Mouse (Mus musculus) forebrain, embryonic 15.5 days (tissue): ENCODE results near the gene Ccnb1. TPM values are rescaled to one million over a fixed set of nuclear protein-coding genes. Genes with fewer than 3 reads are reported as not detected.

Source experiments
- ATAC-seq: fragments of 200-750 bp; cut with Nextera tagmentation; replicated peaks from 2 replicates; pipeline ENCODE4 v1.8.0; 2017; ENCODE audit warnings: mild to moderate bottlenecking, moderate TSS enrichment, moderate library complexity
- H3K27ac ChIP-seq: fragments of 300-500 bp; sonication (generic); replicated peaks from 2 replicates; pipeline ENCODE4 v1.5.1; 2015; ENCODE audit warnings: mild to moderate bottlenecking, inconsistent platforms
- H3K27me3 ChIP-seq: fragments of 300-500 bp; sonication (generic); 2 replicates; pipeline ENCODE4 v1.6.1; 2015; ENCODE audit warnings: inconsistent platforms
- H3K36me3 ChIP-seq: fragments of 300-500 bp; sonication (generic); 2 replicates; pipeline ENCODE4 v1.6.1; 2015; ENCODE audit warnings: mild to moderate bottlenecking, inconsistent platforms
- H3K4me1 ChIP-seq: fragments of 300-500 bp; sonication (generic); 2 replicates; pipeline ENCODE4 v1.6.1; 2015; ENCODE audit warnings: inconsistent platforms
- H3K4me2 ChIP-seq: fragments of 300-500 bp; sonication (generic); replicated peaks from 2 replicates; pipeline ENCODE4 v1.6.1; 2015; ENCODE audit warnings: mild to moderate bottlenecking, inconsistent platforms
- H3K4me3 ChIP-seq: fragments of 300-500 bp; sonication (generic); 2 replicates; pipeline ENCODE4 v1.5.1; 2015; ENCODE audit warnings: mild to moderate bottlenecking, inconsistent platforms
- H3K9ac ChIP-seq: fragments of 300-500 bp; sonication (generic); replicated peaks from 2 replicates; pipeline ENCODE4 v1.6.1; 2015; ENCODE audit warnings: mild to moderate bottlenecking, inconsistent platforms
- H3K9me3 ChIP-seq: fragments of 300-500 bp; sonication (generic); 2 replicates; pipeline ENCODE4 v1.6.1; 2016; ENCODE audit warnings: inconsistent platforms
- WGBS: fragments of 180-500 bp; shearing (Covaris S2); methylation state at CpG from one replicate; pipeline ENCODE4 v1.1.7; 2015; ENCODE audit warnings: mixed read lengths; 5-methylcytosine and 5-hydroxymethylcytosine counted together
- polyA plus RNA-seq: library from polyadenylated mRNA; unstranded; fragments of >200 nt; fragmentation: Nextera tagmentation; extraction: Ambion mirVana; gene quantifications from 2 replicates; pipeline ENCODE4 v1.2.1, GENCODE M21; 2015

Ccnb1 gene
- polyA plus RNA-seq, 1 experiment from 2014 or later: 128 TPM

DNA sequence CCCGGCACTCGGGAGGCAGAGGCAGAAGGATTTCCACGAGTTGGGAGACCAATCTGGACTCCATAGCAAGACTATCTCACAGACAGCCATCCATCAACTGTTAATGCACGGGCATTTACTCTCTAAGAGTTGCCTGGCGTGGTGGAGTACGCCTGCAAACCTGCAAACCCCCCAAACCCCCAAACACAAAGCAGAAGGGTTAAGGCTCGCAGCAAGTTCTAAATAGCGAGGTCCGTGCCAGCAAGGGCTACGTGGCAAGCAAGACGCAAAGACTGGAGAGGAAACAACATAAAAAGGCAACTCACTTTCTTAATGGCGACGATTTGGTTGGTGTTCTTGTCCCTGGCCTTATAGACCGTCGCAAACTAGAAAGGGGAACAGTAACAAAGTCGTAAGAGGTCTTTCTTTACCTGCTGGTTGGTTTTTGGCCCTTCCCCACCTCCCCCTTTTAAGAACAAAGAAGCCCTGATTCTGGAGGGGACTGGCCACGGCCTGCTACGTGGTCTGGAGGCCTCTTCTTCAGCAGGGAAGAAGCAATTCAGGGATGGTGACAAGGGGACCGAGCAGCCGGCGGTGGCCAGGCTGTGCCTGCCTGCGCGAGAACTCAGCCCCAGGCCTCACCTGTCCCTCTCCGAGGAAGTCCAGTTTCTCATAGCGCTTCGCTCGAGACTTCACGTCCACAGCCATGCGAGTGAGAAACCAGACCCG is 56.1 kb downstream of the Ccnb1 start:
- H3K36me3 ChIP-seq: peaks cover 13% of the 10 kb centered on the region; the same call in 1 of the 2 replicates
- no peaks in the 10 kb centered on the region for H3K27me3 ChIP-seq
- peak overlapping the region; percentile 75 for H3K4me2 ChIP-seq
- peak; percentile 92 for ATAC-seq
- H3K27ac ChIP-seq: peak overlapping the region; percentile 87
- H3K4me3 ChIP-seq: peak overlapping the region; percentile 84
- WGBS: 2% methylated on average over 30 of the region's 30 CpGs
- peaks cover 22% of the 10 kb centered on the region for H3K4me1 ChIP-seq
- peak overlapping the region; percentile 83 for H3K9ac ChIP-seq
- H3K9me3 ChIP-seq: no peaks in the 10 kb centered on the region

Other genes with a start within 250 kb of the Ccnb1 start
- gene Ocln, start 233.9 kb downstream of the Ccnb1 start, polyA plus RNA-seq: 6.0 and 7.7 TPM in 2 replicates
- 1.1 and 1.4 TPM in 2 replicates for gene Marveld2, start 169.6 kb downstream of the Ccnb1 start, polyA plus RNA-seq
- 349 and 353 TPM in 2 replicates for gene Ak6, start 135.6 kb downstream of the Ccnb1 start, polyA plus RNA-seq
- 21.6 and 23.5 TPM in 2 replicates for gene Rad17, start 135.5 kb downstream of the Ccnb1 start, polyA plus RNA-seq
- gene Taf9, start 135.0 kb downstream of the Ccnb1 start, polyA plus RNA-seq: 17.1 and 25.6 TPM in 2 replicates
- gene Ccdc125, start 116.9 kb downstream of the Ccnb1 start, polyA plus RNA-seq: 1.7 and 1.8 TPM in 2 replicates
- 55.0 and 56.2 TPM in 2 replicates for gene Cdk7, start 55.6 kb downstream of the Ccnb1 start, polyA plus RNA-seq
- 111 and 119 TPM in 2 replicates for gene Mrps36, start 41.9 kb downstream of the Ccnb1 start, polyA plus RNA-seq
- 16.2 and 16.3 TPM in 2 replicates for gene Cenph, start 10.7 kb downstream of the Ccnb1 start, polyA plus RNA-seq
- gene Slc30a5, start 46.9 kb upstream of the Ccnb1 start, polyA plus RNA-seq: 36.3 and 36.6 TPM in 2 replicates